Mouse (Mus musculus) testis, adult 2 months (tissue): ENCODE measurements around the gene Rabep1. TPM values are rescaled to one million over a fixed set of nuclear protein-coding genes. Genes with fewer than 3 reads are reported as not detected.

Experiments used
- H3K27ac ChIP-seq: fragments of 200-500 bp; 2 replicates; pipeline ENCODE4 v1.5.1; 2012; ENCODE audit warnings: low read depth, low read length; ENCODE audit not compliant: control insufficient read depth, insufficient read depth
- H3K27me3 ChIP-seq: fragments of 200-500 bp; 2 replicates; pipeline ENCODE4 v1.6.1; 2012; ENCODE audit warnings: mild to moderate bottlenecking, low read length, moderate library complexity; ENCODE audit not compliant: control insufficient read depth, insufficient read depth
- H3K36me3 ChIP-seq: fragments of 200-500 bp; 2 replicates; pipeline ENCODE4 v1.6.1; 2012; ENCODE audit warnings: mild to moderate bottlenecking, low read length; ENCODE audit not compliant: control insufficient read depth, insufficient read depth
- H3K4me1 ChIP-seq: fragments of 200-500 bp; 2 replicates; pipeline ENCODE4 v1.6.1; 2012; ENCODE audit warnings: low read length; ENCODE audit not compliant: control insufficient read depth, insufficient read depth
- H3K4me3 ChIP-seq: fragments of 200-500 bp; 2 replicates; pipeline ENCODE4 v1.5.1; 2012; ENCODE audit warnings: low read depth, mild to moderate bottlenecking, low read length, moderate library complexity, mixed read lengths; ENCODE audit not compliant: control insufficient read depth
- CTCF ChIP-seq: fragments of 200-500 bp; IDR thresholded peaks from 2 replicates; pipeline ENCODE4 v1.5.1; 2012; ENCODE audit warnings: low read depth, mild to moderate bottlenecking, inconsistent platforms, low read length, moderate library complexity; ENCODE audit not compliant: control insufficient read depth, insufficient read depth, insufficient replicate concordance
- POLR2A ChIP-seq: fragments of 200-500 bp; IDR thresholded peaks from 2 replicates; pipeline ENCODE4 v1.6.1; 2012; ENCODE audit warnings: low read depth, mild to moderate bottlenecking, inconsistent platforms, low read length, moderate library complexity; ENCODE audit not compliant: control insufficient read depth
- polyA plus RNA-seq: library from polyadenylated mRNA; depleted of rRNA; stranded (reverse); fragments of >200 nt; gene quantifications from 2 replicates; pipeline ENCODE4 v1.2.3, GENCODE M21; 2012; rRNA removed

Rabep1 gene
- polyA plus RNA-seq, 1 experiment = 3.4 TPM

DNA sequence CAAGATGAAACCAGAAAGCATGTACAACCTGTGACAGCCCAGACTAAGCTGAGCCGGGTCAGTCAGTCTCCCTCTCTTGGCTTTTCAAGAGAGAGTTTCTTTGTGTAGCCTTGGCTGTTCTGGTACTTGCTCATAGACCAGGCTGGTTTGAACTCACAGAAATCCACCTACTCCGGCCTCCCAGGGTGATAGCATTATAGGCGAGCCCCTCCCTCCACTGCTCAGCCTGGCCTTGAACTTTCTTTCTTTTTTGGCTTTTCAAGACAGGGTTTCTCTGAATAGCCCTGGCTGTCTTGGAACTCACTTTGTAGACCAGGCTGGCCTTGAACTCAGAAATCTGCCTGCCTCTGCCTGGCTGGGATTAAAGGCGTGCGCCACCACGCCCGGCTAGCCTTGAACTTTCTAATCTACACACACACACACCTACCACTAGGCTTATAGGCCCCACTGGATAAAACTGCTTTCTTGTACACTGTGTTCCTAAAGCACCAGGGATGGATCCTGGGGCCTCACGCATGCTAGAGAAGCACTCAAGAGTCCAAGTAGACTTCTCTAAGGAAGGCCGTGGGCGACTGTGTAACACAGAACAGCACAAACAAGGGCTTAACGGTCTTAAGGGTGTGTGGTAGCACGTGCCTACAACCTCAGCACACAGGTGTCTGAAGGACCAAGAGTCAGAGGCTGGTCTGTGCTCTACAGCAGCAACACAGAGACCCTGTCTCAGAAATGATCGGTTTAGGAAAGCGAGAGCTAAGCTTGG lies 136.4 kb downstream of the Rabep1 start:
- Histone ChIP-seq H3K27ac (no peak overlapping the region), H3K4me3 (no peak overlapping the region), H3K27me3 (no peaks in the 10 kb centered on the region), H3K4me1 (peaks cover 7% of the 10 kb centered on the region), H3K36me3 (peaks cover 2% of the 10 kb centered on the region; the same call in 1 of the 2 replicates)
- TF ChIP-seq CTCF = no peak
- no peak for TF ChIP-seq POLR2A

DNA sequence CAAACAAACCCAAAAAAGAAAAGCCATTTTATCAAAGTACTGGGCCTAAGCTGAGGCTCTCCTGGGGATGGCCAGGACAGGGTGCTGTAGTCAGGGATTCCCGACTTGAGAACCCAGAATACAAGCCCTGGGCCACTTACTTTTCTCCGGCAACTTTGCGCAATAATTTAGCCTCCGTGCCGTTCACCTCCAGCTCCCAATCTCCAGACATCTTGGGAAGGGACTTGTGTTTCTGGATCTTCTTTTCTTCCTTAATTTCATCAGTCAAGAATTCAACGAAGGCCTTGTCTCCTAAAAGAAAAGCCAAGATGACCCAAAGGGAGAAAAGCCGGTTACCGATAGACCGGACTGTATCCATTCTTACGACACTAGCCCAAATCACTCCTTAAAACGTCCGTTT lies 137.5 kb downstream of the Rabep1 start:
- no peak for TF ChIP-seq CTCF
- no peak for TF ChIP-seq POLR2A
- H3K27ac ChIP-seq = no peak overlapping the region
- peak overlapping the region; percentile 55 for H3K4me3 ChIP-seq
- peaks cover 7% of the 10 kb centered on the region for H3K4me1 ChIP-seq
- no peaks in the 10 kb centered on the region for H3K27me3 ChIP-seq
- H3K36me3 ChIP-seq = peaks cover 2% of the 10 kb centered on the region; the same call in 1 of the 2 replicates

DNA sequence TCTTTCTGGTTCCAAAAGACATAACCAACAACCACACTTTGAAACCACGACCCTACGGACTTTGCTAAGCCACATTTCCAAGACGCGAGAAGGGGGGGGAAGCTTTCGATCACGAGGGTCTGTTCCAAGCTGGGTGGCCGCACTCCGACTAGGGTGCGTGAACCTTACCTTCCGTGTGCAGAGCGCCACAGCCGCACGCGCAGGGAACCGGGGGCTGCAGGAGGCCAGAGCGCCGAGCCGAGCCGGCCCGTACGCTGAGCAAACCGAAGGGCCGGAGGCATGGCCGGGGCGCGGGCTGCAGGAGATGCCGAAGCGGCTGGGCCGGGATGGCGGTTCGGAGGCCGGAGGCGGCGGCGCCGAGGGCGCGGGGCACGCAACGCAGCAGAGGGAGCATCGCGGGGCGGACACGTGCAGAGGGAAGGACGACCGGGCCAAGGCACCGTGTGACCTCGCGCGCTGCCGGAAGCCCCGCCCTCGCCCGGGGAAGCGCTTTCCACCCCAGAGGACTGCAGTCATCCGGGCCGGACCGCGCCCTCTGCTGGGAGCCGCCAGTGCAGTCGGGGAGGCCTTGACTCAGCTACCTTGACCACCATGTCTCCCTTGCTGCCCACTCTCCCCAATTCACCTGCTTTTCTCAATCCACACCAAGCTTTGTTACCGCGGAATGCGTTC lies 138.1 kb downstream of the Rabep1 start, which contains the start of gene C1qbp:
C1qbp (minus strand) TSS at position 470 of the 672 bp plus-strand sequence.
- H3K4me3 ChIP-seq = peak within 1 kb of the TSS; percentile 88
- H3K27me3 ChIP-seq = no peaks in the 10 kb centered on the region
- TF ChIP-seq POLR2A = peak; percentile 81
- peak; percentile 73; the same call in 1 of the 2 replicates for TF ChIP-seq CTCF
- peak within 1 kb of the TSS; percentile 57 for H3K27ac ChIP-seq
- peaks cover 7% of the 10 kb centered on the region for H3K4me1 ChIP-seq
- H3K36me3 ChIP-seq = no peaks in the 10 kb centered on the region; the same call in 1 of the 2 replicates

Other genes with a start within 250 kb of the Rabep1 start
- gene 4930544D05Rik, start 228.9 kb upstream of the Rabep1 start, polyA plus RNA-seq = 770 and 775 TPM in 2 replicates
- 241 and 243 TPM in 2 replicates for gene Chrne, start 225.6 kb upstream of the Rabep1 start, polyA plus RNA-seq
- gene Gp1ba, start 205.7 kb upstream of the Rabep1 start, polyA plus RNA-seq = 0.13 and 0.19 TPM in 2 replicates
- gene Rnf167, start 197.5 kb upstream of the Rabep1 start, polyA plus RNA-seq = 77.6 and 77.8 TPM in 2 replicates
- gene Slc25a11, start 197.3 kb upstream of the Rabep1 start, polyA plus RNA-seq = 27.2 and 29.4 TPM in 2 replicates
- gene Pfn1, start 190.1 kb upstream of the Rabep1 start, polyA plus RNA-seq = 113 and 158 TPM in 2 replicates
- 85.9 and 101 TPM in 2 replicates for gene Eno3, start 187.6 kb upstream of the Rabep1 start, polyA plus RNA-seq
- 44.5 and 47.9 TPM in 2 replicates for gene Spag7, start 175.4 kb upstream of the Rabep1 start, polyA plus RNA-seq
- gene Camta2, start 156.7 kb upstream of the Rabep1 start, polyA plus RNA-seq = 10.3 and 10.6 TPM in 2 replicates
- gene Inca1, start 144.6 kb upstream of the Rabep1 start, polyA plus RNA-seq = 19.6 and 21.0 TPM in 2 replicates
- 5.7 and 6.6 TPM in 2 replicates for gene Kif1c, start 144.2 kb upstream of the Rabep1 start, polyA plus RNA-seq
- gene Zfp3, start 80.6 kb upstream of the Rabep1 start, polyA plus RNA-seq = 1.2 TPM in 2 replicates
- gene Scimp, start 32.2 kb upstream of the Rabep1 start, polyA plus RNA-seq = 0.13 and 0.16 TPM in 2 replicates
- 65.4 and 80.9 TPM in 2 replicates for gene Nup88, start 125.2 kb downstream of the Rabep1 start, polyA plus RNA-seq
- gene Rpain, start 125.4 kb downstream of the Rabep1 start, polyA plus RNA-seq = 78.5 and 97.4 TPM in 2 replicates
- gene C1qbp, start 138.2 kb downstream of the Rabep1 start, polyA plus RNA-seq = 21.9 and 22.1 TPM in 2 replicates
- 13.8 and 16.1 TPM in 2 replicates for gene Dhx33, start 159.7 kb downstream of the Rabep1 start, polyA plus RNA-seq
- gene Mis12, start 174.8 kb downstream of the Rabep1 start, polyA plus RNA-seq = 3.5 and 4.7 TPM in 2 replicates
- 37.2 and 41.8 TPM in 2 replicates for gene Derl2, start 175.1 kb downstream of the Rabep1 start, polyA plus RNA-seq
- gene 6330403K07Rik, start 188.7 kb downstream of the Rabep1 start, polyA plus RNA-seq = 0.24 TPM in 1 of 2 replicates, not detected in the other